In the genomic region with DNA sequence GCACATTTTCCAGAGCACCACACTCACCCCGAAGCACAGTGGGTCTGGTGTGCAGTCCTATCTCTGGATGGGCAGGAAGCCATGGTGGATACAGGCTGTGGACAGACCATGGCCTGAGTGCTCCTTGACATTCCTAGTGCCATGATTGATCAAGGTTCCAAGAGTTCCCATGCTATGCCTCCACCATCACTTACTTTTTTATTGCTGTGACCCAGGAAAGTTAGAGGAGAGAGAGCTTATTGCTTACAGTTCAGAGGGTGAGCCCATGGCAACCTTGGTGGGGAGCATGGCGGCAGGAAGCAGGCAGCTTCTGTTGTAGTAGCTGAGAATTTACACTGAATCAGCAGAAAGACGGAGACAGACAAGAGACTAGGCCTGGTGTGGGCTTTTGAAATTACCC, we compare ENCODE assay signal across 18 mouse cellular contexts.
"Had no signal": no experiment of that assay in that cellular context is flagged by ENCODE, and none has a peak within 500 bp of the region (broad histone marks: within the 10 kb centered on the region; RNA-seq: fewer than 3 reads in every experiment).

No protein-coding gene starts in this region.

- H3K27ac ChIP-seq: liver, embryonic 12.5 days; liver, embryonic 14.5 days; midbrain, embryonic 13.5 days; midbrain, embryonic 15.5 days; neural tube, embryonic 13.5 days; neural tube, embryonic 15.5 days had no signal

- DNase-seq: lung, adult 18-20 months; lung, embryonic 14.5 days; lung, postnatal 10 days; retina, postnatal 1 day; right cerebral cortex, adult 18-20 months; right cerebral cortex, postnatal 25 days; right cerebral cortex, postnatal 4 days; spleen, adult 18-20 months; thymus, adult 18-20 months; thymus, postnatal 14 days; thymus, postnatal 36 days had no signal

- H3K27me3 ChIP-seq: liver, embryonic 12.5 days; midbrain, embryonic 13.5 days; midbrain, embryonic 15.5 days; neural tube, embryonic 13.5 days; neural tube, embryonic 15.5 days had no signal

- H3K9me3 ChIP-seq: liver, embryonic 12.5 days; midbrain, embryonic 13.5 days; midbrain, embryonic 15.5 days; neural tube, embryonic 13.5 days; neural tube, embryonic 15.5 days had no signal

- H3K4me3 ChIP-seq: liver, embryonic 12.5 days; midbrain, embryonic 13.5 days; midbrain, embryonic 15.5 days; neural tube, embryonic 13.5 days; neural tube, embryonic 15.5 days had no signal

- H3K4me2 ChIP-seq: liver, embryonic 12.5 days; lung, embryonic 14.5 days; midbrain, embryonic 11.5 days; midbrain, embryonic 13.5 days; midbrain, embryonic 15.5 days; neural tube, embryonic 13.5 days; neural tube, embryonic 15.5 days had no signal
